Mouse (Mus musculus) forelimb bud, embryonic 11.5 days (tissue): ENCODE data around the gene Slk.
A peak's percentile ranks its signal among the peaks of the same experiment; 100 is the strongest.

Experiments used
- DNase-seq: peaks from one replicate; pipeline ENCODE4 v3.0.0-alpha.2; 2012; ENCODE audit warnings: low read depth, low spot score

Slk gene

GRCm38 (mm10) chr19:47651160-47651480 lies 71.6 kb downstream of the Slk start:
- DNase-seq: no peak

- no peak for DNase-seq
These were observed 72.8 kb downstream of the Slk start for GRCm38 (mm10) chr19:47652255-47652654.

GRCm38 (mm10) chr19:47653173-47653572 lies 73.7 kb downstream of the Slk start:
- DNase-seq: no peak

- no peak for DNase-seq
These were observed 75.4 kb downstream of the Slk start for GRCm38 (mm10) chr19:47654896-47655295.

- peak; percentile 71 for DNase-seq
These were observed 79.5 kb downstream of the Slk start for GRCm38 (mm10) chr19:47658914-47659535.

- no peak for DNase-seq
These were observed 80.4 kb downstream of the Slk start for GRCm38 (mm10) chr19:47659765-47660408.

- no peak for DNase-seq
These were observed 88.1 kb downstream of the Slk start for GRCm38 (mm10) chr19:47667601-47668000.

GRCm38 (mm10) chr19:47668399-47668798 lies 88.9 kb downstream of the Slk start:
- DNase-seq: no peak

- peak; percentile 38 for DNase-seq
These were observed 94.9 kb downstream of the Slk start for GRCm38 (mm10) chr19:47674419-47674818.

GRCm38 (mm10) chr19:47678675-47679074 lies 99.2 kb downstream of the Slk start:
- DNase-seq: no peak

- DNase-seq: no peak
These were observed 110.1 kb downstream of the Slk start for GRCm38 (mm10) chr19:47689592-47689991.

- DNase-seq: no peak
These were observed 112.5 kb downstream of the Slk start, which contains the start of gene Col17a1 for GRCm38 (mm10) chr19:47691994-47692393. TSS of gene Col17a1 (minus strand) at chr19:47692094.
